ENCODE assay signal across 9 mouse cellular contexts in the genomic region with DNA sequence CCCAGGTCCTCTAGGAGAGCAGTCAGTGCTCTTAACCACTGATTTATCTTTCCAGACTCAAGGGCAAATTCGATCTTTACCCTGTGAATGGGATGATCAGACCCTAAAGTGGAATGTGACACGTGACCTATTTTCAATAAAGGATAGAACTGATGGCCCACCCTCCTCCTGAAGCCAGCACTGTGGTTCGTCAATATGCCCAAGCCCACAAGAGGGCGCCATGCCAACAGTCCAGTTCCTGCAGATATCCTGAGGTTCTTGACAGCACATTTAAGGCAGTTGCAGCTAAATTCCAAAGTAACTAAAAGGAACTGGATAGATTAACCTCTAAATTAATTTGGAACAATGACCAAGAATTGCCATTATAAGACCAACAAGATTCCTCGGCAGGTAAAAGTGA. TPM values are rescaled to one million over a fixed set of nuclear protein-coding genes. Genes with fewer than 3 reads are reported as not detected.
DNase-seq lines count a peak whose midpoint lies in the region; ATAC-seq lines count a peak whose summit lies in the region.
"Had no signal": no experiment of that assay in that cellular context is flagged by ENCODE, and none has a peak within 500 bp of the region (broad histone marks: within the 10 kb centered on the region; RNA-seq: fewer than 3 reads in every experiment).

No protein-coding gene starts in this region.

- no peaks in the 10 kb centered on the region for H3K36me3 ChIP-seq in liver, embryonic 11.5 days (ENCODE audit: control insufficient read depth, insufficient read depth, low read length)
- H3K36me3 ChIP-seq: neural tube, embryonic 12.5 days had no signal

- H3K9ac ChIP-seq in liver, embryonic 11.5 days (ENCODE audit: low read depth, low read length) = no peak overlapping the region
- H3K9ac ChIP-seq: neural tube, embryonic 12.5 days had no signal

- no peak overlapping the region for H3K27ac ChIP-seq in liver, embryonic 11.5 days (ENCODE audit: low read depth, low read length)
- H3K27ac ChIP-seq: neural tube, embryonic 12.5 days had no signal

- ATAC-seq in cerebellum, adult (ENCODE audit: insufficient number of reproducible peaks, low FRiP score, low TSS enrichment) = no peak
- ATAC-seq in liver, embryonic 11.5 days (replicated peaks; ENCODE audit: low FRiP score) = no peak

- H3K4me3 ChIP-seq in liver, embryonic 11.5 days (ENCODE audit: low read depth, low read length) = no peak overlapping the region
- H3K4me3 ChIP-seq: neural tube, embryonic 12.5 days had no signal

- no peaks in the 10 kb centered on the region for H3K9me3 ChIP-seq in liver, embryonic 11.5 days (ENCODE audit: control insufficient read depth, low read length)
- H3K9me3 ChIP-seq: neural tube, embryonic 12.5 days had no signal

- DNase-seq in cerebellum, postnatal 4 days (ENCODE audit: low spot score in 2 of 2) = peak; percentile 46 to 71
- DNase-seq in liver (peak; percentile 64), NIH3T3 (ENCODE audit: low read depth) (peak; percentile 64), MN1 (ENCODE audit: low spot score) (no peak)
- no peak for DNase-seq in liver, embryonic 11.5 days (ENCODE audit: low spot score)
- peak; percentile 57 for DNase-seq in forelimb bud, embryonic 11.5 days (ENCODE audit: low read depth, low spot score)
- DNase-seq in lung, postnatal 14 days = peak; percentile 89

- peaks cover 39% of the 10 kb centered on the region for H3K27me3 ChIP-seq in liver, embryonic 11.5 days (replicated peaks; ENCODE audit: control insufficient read depth, insufficient read depth, low read length)

- no peak overlapping the region for H3K4me2 ChIP-seq in liver, embryonic 11.5 days
- H3K4me2 ChIP-seq: neural tube, embryonic 12.5 days had no signal

- peaks cover 2% of the 10 kb centered on the region; the same call in 1 of the 2 replicates for H3K4me1 ChIP-seq in liver, embryonic 11.5 days (replicated peaks; ENCODE audit: control insufficient read depth, insufficient read depth, low read length)

- 26% methylated on average over 5 of the region's 5 CpGs for WGBS in liver, embryonic 11.5 days

RNA-seq across cellular contexts. Expression of gene Megf6, which starts 3.5 kb away (rescaled TPM):
- polyA plus RNA-seq in liver, embryonic 11.5 days (2014; fragmentation: Nextera tagmentation; extraction: Ambion mirVana) = 5.8 and 5.9 TPM in 2 replicates

RNA-seq across cellular contexts. Expression of gene Tprgl, which starts 6.6 kb away (rescaled TPM):
- 133 and 149 TPM in 2 replicates for polyA plus RNA-seq in liver, embryonic 11.5 days (2014; fragmentation: Nextera tagmentation; extraction: Ambion mirVana)

RNA-seq across cellular contexts. Expression of gene Wrap73, which starts 24.9 kb away (rescaled TPM):
- polyA plus RNA-seq in liver, embryonic 11.5 days (2014; fragmentation: Nextera tagmentation; extraction: Ambion mirVana) = 39.9 and 46.8 TPM in 2 replicates

RNA-seq across cellular contexts. Expression of gene Trp73, which starts 27.0 kb away (rescaled TPM):
- polyA plus RNA-seq in liver, embryonic 11.5 days (2014; fragmentation: Nextera tagmentation; extraction: Ambion mirVana) = 0.04 and 0.18 TPM in 2 replicates

Comparison
In these comparisons a context has a peak if more than half of its experiments do, and no peak if none do; other contexts are left out.
1. DNase-seq: peak in cerebellum, postnatal 4 days (2 of 2), liver (single experiment), NIH3T3 (single experiment), forelimb bud, embryonic 11.5 days (single experiment) and lung, postnatal 14 days (single experiment); none in liver, embryonic 11.5 days (single experiment) and MN1 (single experiment).